Mouse (Mus musculus) ovary, postnatal 10 days (tissue): ENCODE measurements around the gene Cxcl2.

ENCODE experiments used
- DNase-seq: peaks from one replicate; pipeline ENCODE4 v3.0.0; 2022; ENCODE audit warnings: low spot score

Cxcl2 gene

GRCm38 (mm10) chr5:90894231-90894630, 9.4 kb upstream of the Cxcl2 start:
- DNase-seq: no peak

- DNase-seq: no peak
Observed at GRCm38 (mm10) chr5:90897429-90897828, 6.2 kb upstream of the Cxcl2 start.

GRCm38 (mm10) chr5:90899308-90899707, 4.4 kb upstream of the Cxcl2 start:
- DNase-seq: no peak

- no peak for DNase-seq
Observed at GRCm38 (mm10) chr5:90900147-90900546, 3.5 kb upstream of the Cxcl2 start.

GRCm38 (mm10) chr5:90900688-90901087, 3.0 kb upstream of the Cxcl2 start:
- no peak for DNase-seq

- no peak for DNase-seq
Observed at GRCm38 (mm10) chr5:90902380-90903260, 1.1 kb upstream of the Cxcl2 start.

- DNase-seq: no peak
Observed at GRCm38 (mm10) chr5:90908983-90909382, 5.3 kb downstream of the Cxcl2 start.

GRCm38 (mm10) chr5:90919495-90919894, 15.8 kb downstream of the Cxcl2 start:
- no peak for DNase-seq

GRCm38 (mm10) chr5:90922958-90923357, 19.3 kb downstream of the Cxcl2 start:
- no peak for DNase-seq

GRCm38 (mm10) chr5:90930546-90930945, 26.9 kb downstream of the Cxcl2 start:
- no peak for DNase-seq

GRCm38 (mm10) chr5:90930971-90931851, 27.5 kb downstream of the Cxcl2 start, which contains the start of gene Mthfd2l:
Gene Mthfd2l, plus strand, starts transcription at chr5:90931117.
- DNase-seq: peak; percentile 78

GRCm38 (mm10) chr5:90931911-90932310, 28.2 kb downstream of the Cxcl2 start:
- no peak for DNase-seq

GRCm38 (mm10) chr5:90936706-90937105, 33.0 kb downstream of the Cxcl2 start:
- DNase-seq: no peak

GRCm38 (mm10) chr5:90945453-90945852, 41.8 kb downstream of the Cxcl2 start:
- no peak for DNase-seq

- no peak for DNase-seq
Observed at GRCm38 (mm10) chr5:90949499-90949898, 45.8 kb downstream of the Cxcl2 start.

GRCm38 (mm10) chr5:90951475-90951874, 47.8 kb downstream of the Cxcl2 start:
- DNase-seq: no peak

GRCm38 (mm10) chr5:90952731-90953481, 49.2 kb downstream of the Cxcl2 start:
- no peak for DNase-seq
